ENCODE assay signal across 25 mouse cellular contexts in genomic region chr3:121808246-121808645, GRCm38 (mm10). TPM values are rescaled to one million over a fixed set of nuclear protein-coding genes. Genes with fewer than 3 reads are reported as not detected.
DNase-seq lines count a peak whose midpoint lies in the region; ATAC-seq and TF ChIP-seq lines count a peak whose summit lies in the region.
"Had no signal": no experiment of that assay in that cellular context is flagged by ENCODE, and none has a peak within 500 bp of the region (broad histone marks: within the 10 kb centered on the region; RNA-seq: fewer than 3 reads in every experiment).

No protein-coding gene starts in this region.

- WGBS in liver, adult 2 months, result 15% methylated on average over 3 of the region's 3 CpGs
- WGBS in liver, embryonic 12.5 days (ENCODE audit: insufficient replicate concordance), result 65% methylated on average over 3 of the region's 3 CpGs
- WGBS in limb, embryonic 10.5 days, result 91% methylated on average over 3 of the region's 3 CpGs

- H3K4me3 ChIP-seq in liver, adult 2 months (ENCODE audit: insufficient read depth, low read depth, low read length), result no peak overlapping the region; the same call in 1 of the 2 replicates
- no peak overlapping the region for H3K4me3 ChIP-seq in liver, embryonic 12.5 days
- no peak overlapping the region for H3K4me3 ChIP-seq in limb, embryonic 10.5 days
- H3K4me3 ChIP-seq: embryonic facial prominence, embryonic 13.5 days; embryonic facial prominence, embryonic 15.5 days; erythroblast, embryonic 14.5 days; forebrain, embryonic 10.5 days; forebrain, embryonic 12.5 days had no signal

- DNase-seq in liver, adult 2 months (ENCODE audit: extremely low read depth, low read depth, low spot score), result peak; percentile 21
- peak; percentile 37 for DNase-seq in thymus, postnatal 0 days (ENCODE audit: low spot score)
- no peak for DNase-seq in thymus, postnatal 10 days (ENCODE audit: low spot score in 2 of 2)
- peak; percentile 29 for DNase-seq in splenic B cell, adult 2 months (ENCODE audit: low read depth, low spot score)
- no peak for DNase-seq in limb, embryonic 10.5 days (ENCODE audit: low spot score)
- DNase-seq: adrenal gland, adult 2 months; adrenal gland, postnatal 10 days; adrenal gland, postnatal 25 days; B cell, adult 2 months; cerebellum, adult 11 months; cerebellum, adult 18-20 months; cerebellum, adult 8-10 months; cerebellum, adult 9-11 months; cerebellum, postnatal 14 days; cerebellum, postnatal 36 days; embryo, embryonic 11 days had no signal

- H3K36me3 ChIP-seq in liver, adult 2 months (ENCODE audit: control insufficient read depth, insufficient read depth, low read length), result peaks cover 36% of the 10 kb centered on the region
- 0 out of 2 replicates have a peak, but pooled peaks cover 3% of the 10 kb centered on the region for H3K36me3 ChIP-seq in liver, embryonic 12.5 days
- H3K36me3 ChIP-seq in splenic B cell, adult 2 months (ENCODE audit: control insufficient read depth, insufficient read depth, low read length, poor library complexity, severe bottlenecking), result no peaks in the 10 kb centered on the region
- peaks cover 5% of the 10 kb centered on the region for H3K36me3 ChIP-seq in limb, embryonic 10.5 days
- H3K36me3 ChIP-seq: embryonic facial prominence, embryonic 15.5 days; forebrain, embryonic 12.5 days had no signal

- TF ChIP-seq POLR2A in liver, adult 2 months (IDR thresholded peaks at IDR 0.05; ENCODE audit: extremely low read depth, insufficient read depth, low read length), result no peak

- TF ChIP-seq CTCF in liver, adult 2 months (IDR thresholded peaks at IDR 0.05; ENCODE audit: low read depth, low read length), result no peak

- no peak overlapping the region for H3K4me2 ChIP-seq in liver, embryonic 12.5 days
- H3K4me2 ChIP-seq: embryonic facial prominence, embryonic 13.5 days; embryonic facial prominence, embryonic 15.5 days; forebrain, embryonic 12.5 days had no signal

- H3K4me1 ChIP-seq in liver, adult 2 months (ENCODE audit: control insufficient read depth, insufficient read depth, low read length), result peaks cover 26% of the 10 kb centered on the region
- H3K4me1 ChIP-seq in liver, embryonic 12.5 days, result no peaks in the 10 kb centered on the region
- 0 out of 2 replicates have a peak, but pooled peaks cover 2% of the 10 kb centered on the region for H3K4me1 ChIP-seq in limb, embryonic 10.5 days

- H3K9me3 ChIP-seq in liver, embryonic 12.5 days (replicated peaks), result no peaks in the 10 kb centered on the region
- H3K9me3 ChIP-seq in limb, embryonic 10.5 days (replicated peaks), result no peaks in the 10 kb centered on the region
- H3K9me3 ChIP-seq: embryonic facial prominence, embryonic 13.5 days; embryonic facial prominence, embryonic 15.5 days; forebrain, embryonic 10.5 days; forebrain, embryonic 12.5 days had no signal

- H3K79me2 ChIP-seq in liver, adult 2 months (ENCODE audit: control insufficient read depth, insufficient read depth, low read length), result peaks cover 40% of the 10 kb centered on the region

- 0 out of 2 replicates have a peak overlapping the region, but pooled peaks have one; percentile 22 for H3K9ac ChIP-seq in liver, adult 2 months (ENCODE audit: low read depth, low read length)
- no peak overlapping the region for H3K9ac ChIP-seq in liver, embryonic 12.5 days
- H3K9ac ChIP-seq: embryonic facial prominence, embryonic 13.5 days; embryonic facial prominence, embryonic 15.5 days; forebrain, embryonic 12.5 days had no signal

- H3K27me3 ChIP-seq in liver, adult 2 months (ENCODE audit: control insufficient read depth, insufficient read depth, low read length), result no peaks in the 10 kb centered on the region
- H3K27me3 ChIP-seq in liver, embryonic 12.5 days (replicated peaks), result no peaks in the 10 kb centered on the region
- H3K27me3 ChIP-seq in splenic B cell, adult 2 months (ENCODE audit: control insufficient read depth, insufficient read depth, low read length, poor library complexity, severe bottlenecking), result no peaks in the 10 kb centered on the region
- no peaks in the 10 kb centered on the region for H3K27me3 ChIP-seq in limb, embryonic 10.5 days (ENCODE audit: low read depth, poor library complexity, severe bottlenecking)
- H3K27me3 ChIP-seq: embryonic facial prominence, embryonic 13.5 days; embryonic facial prominence, embryonic 15.5 days; forebrain, embryonic 12.5 days had no signal

- no peak overlapping the region for H3K27ac ChIP-seq in liver, adult 2 months (replicated peaks; ENCODE audit: insufficient read depth, low read depth, low read length)
- H3K27ac ChIP-seq in liver, embryonic 12.5 days, result no peak overlapping the region
- no peak overlapping the region for H3K27ac ChIP-seq in limb, embryonic 10.5 days
- H3K27ac ChIP-seq: embryonic facial prominence, embryonic 13.5 days; embryonic facial prominence, embryonic 15.5 days; forebrain, embryonic 10.5 days; forebrain, embryonic 12.5 days had no signal

- no peak for ATAC-seq in liver, embryonic 12.5 days
- ATAC-seq: CD4-positive, CD25-positive, alpha-beta regulatory T cell, adult 4 months; forebrain, embryonic 14.5 days; forebrain, embryonic 16.5 days had no signal

RNA-seq across cellular contexts. Expression of gene Abcd3, which starts 6.9 kb away (rescaled TPM):
- 277 and 397 TPM in 2 replicates for total RNA-seq in liver, adult 2 months (2014; rRNA removed)
- polyA plus RNA-seq in liver, adult 2 months (2012; rRNA removed), result 45.5 and 49.5 TPM in 2 replicates
- polyA plus RNA-seq in liver, embryonic 12.5 days (2016; fragmentation: Nextera tagmentation; extraction: Ambion mirVana), result 28.2 and 29.6 TPM in 2 replicates
- 25.5 and 29.7 TPM in 2 replicates for polyA plus RNA-seq in thymus, postnatal 0 days (2015; fragmentation: Nextera tagmentation; extraction: Ambion mirVana)
- 32.1 and 42.8 TPM in 2 replicates for polyA plus RNA-seq in limb, embryonic 10.5 days (2016; fragmentation: Nextera tagmentation; extraction: Ambion mirVana)

Comparison
In these comparisons a context has a peak if more than half of its experiments do, and no peak if none do; other contexts are left out.
1. DNase-seq: peak in liver, adult 2 months (single experiment), thymus, postnatal 0 days (single experiment) and splenic B cell, adult 2 months (single experiment); none in thymus, postnatal 10 days (0 of 2) and limb, embryonic 10.5 days (single experiment).